In the genomic region with DNA sequence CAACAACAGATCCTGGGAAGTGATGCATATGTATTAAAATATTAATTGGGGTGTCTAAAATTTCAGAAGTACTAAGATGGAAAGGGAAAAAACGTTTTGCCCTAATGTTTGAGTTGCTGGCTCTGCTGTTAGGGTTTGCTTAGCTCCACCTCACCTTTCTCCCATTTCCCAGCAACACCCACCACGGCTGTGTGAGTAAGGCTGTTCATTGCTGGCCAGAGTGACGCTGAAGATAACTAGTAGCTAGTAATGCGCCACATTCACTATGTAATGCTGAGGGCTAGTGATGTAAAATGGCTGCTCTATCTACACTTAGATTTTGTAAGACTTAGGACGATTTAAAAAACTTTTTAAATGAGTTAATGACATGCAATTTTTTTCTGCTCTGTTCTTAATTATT, we compare ENCODE assay signal across 27 mouse cellular contexts. TPM values are rescaled to one million over a fixed set of nuclear protein-coding genes. Genes with fewer than 3 reads are reported as not detected.
"Had no signal": no experiment of that assay in that cellular context is flagged by ENCODE, and none has a peak within 500 bp of the region (broad histone marks: within the 10 kb centered on the region; RNA-seq: fewer than 3 reads in every experiment).

No protein-coding gene starts in this region.

- ATAC-seq: forebrain, embryonic 13.5 days; forebrain, embryonic 14.5 days; forebrain, embryonic 15.5 days; forebrain, embryonic 16.5 days had no signal

- H3K9me3 ChIP-seq: embryonic facial prominence, embryonic 13.5 days; embryonic facial prominence, embryonic 15.5 days; forebrain, embryonic 12.5 days; forebrain, embryonic 13.5 days; forebrain, embryonic 15.5 days had no signal

- H3K27ac ChIP-seq: embryonic facial prominence, embryonic 10.5 days; embryonic facial prominence, embryonic 12.5 days; embryonic facial prominence, embryonic 13.5 days; embryonic facial prominence, embryonic 15.5 days; forebrain, embryonic 10.5 days; forebrain, embryonic 12.5 days; forebrain, embryonic 13.5 days; forebrain, embryonic 15.5 days; gastrocnemius, adult 2 months; heart, adult 2 months had no signal

- DNase-seq: cerebellum, adult 8-10 months; cerebellum, adult 9-10 months; cerebellum, adult 9-11 months; cerebellum, postnatal 10 days; cerebellum, postnatal 14 days; cerebellum, postnatal 25 days; cerebellum, postnatal 36 days; embryo, embryonic 11 days; gastrocnemius, adult 2 months; gastrocnemius, postnatal 10 days; gastrocnemius, postnatal 14 days; gastrocnemius, postnatal 25 days; gastrocnemius, postnatal 36 days; heart, adult 11 months; heart, adult 18-20 months; heart, adult 2 months had no signal

- H3K4me2 ChIP-seq: embryonic facial prominence, embryonic 12.5 days; embryonic facial prominence, embryonic 13.5 days; embryonic facial prominence, embryonic 15.5 days; forebrain, embryonic 12.5 days; forebrain, embryonic 13.5 days; forebrain, embryonic 15.5 days had no signal

- H3K27me3 ChIP-seq: embryonic facial prominence, embryonic 12.5 days; embryonic facial prominence, embryonic 13.5 days; embryonic facial prominence, embryonic 15.5 days; forebrain, embryonic 12.5 days; forebrain, embryonic 13.5 days; forebrain, embryonic 15.5 days had no signal

- H3K4me1 ChIP-seq: embryonic facial prominence, embryonic 12.5 days; embryonic facial prominence, embryonic 13.5 days; embryonic facial prominence, embryonic 15.5 days; forebrain, embryonic 12.5 days; forebrain, embryonic 13.5 days had no signal

- H3K9ac ChIP-seq: embryonic facial prominence, embryonic 12.5 days; embryonic facial prominence, embryonic 13.5 days; embryonic facial prominence, embryonic 15.5 days; forebrain, embryonic 12.5 days; forebrain, embryonic 13.5 days; forebrain, embryonic 15.5 days had no signal

- H3K4me3 ChIP-seq: embryonic facial prominence, embryonic 10.5 days; embryonic facial prominence, embryonic 12.5 days; embryonic facial prominence, embryonic 13.5 days; embryonic facial prominence, embryonic 15.5 days; erythroblast, embryonic 14.5 days; forebrain, embryonic 10.5 days; forebrain, embryonic 12.5 days; forebrain, embryonic 13.5 days; forebrain, embryonic 15.5 days; gastrocnemius, adult 2 months; heart, adult 2 months had no signal

RNA-seq across cellular contexts. Expression of a gene that starts 42.7 kb away (rescaled TPM):
- polyA plus RNA-seq: erythroblast, embryonic 14.5 days had no signal
